Mouse (Mus musculus) liver, embryonic 12.5 days (tissue): ENCODE results near the gene Gm20721. TPM values are rescaled to one million over a fixed set of nuclear protein-coding genes. Genes with fewer than 3 reads are reported as not detected.

Experiments used
- ATAC-seq: fragments of 200-750 bp; cut with Nextera tagmentation; 2 replicates; pipeline ENCODE4 v1.8.0; 2017; ENCODE audit warnings: moderate number of reproducible peaks, mild to moderate bottlenecking, moderate library complexity
- H3K27ac ChIP-seq: fragments of 300-500 bp; sonication (generic); 2 replicates; pipeline ENCODE4 v1.5.1; 2016; ENCODE audit warnings: mild to moderate bottlenecking
- H3K27me3 ChIP-seq: fragments of 300-500 bp; sonication (generic); replicated peaks from 2 replicates; pipeline ENCODE4 v1.6.1; 2016; ENCODE audit warnings: mild to moderate bottlenecking, moderate library complexity
- H3K36me3 ChIP-seq: fragments of 300-500 bp; sonication (generic); 2 replicates; pipeline ENCODE4 v1.6.1; 2016; ENCODE audit warnings: mild to moderate bottlenecking, moderate library complexity
- H3K4me1 ChIP-seq: fragments of 300-500 bp; sonication (generic); 2 replicates; pipeline ENCODE4 v1.6.1; 2016
- H3K4me2 ChIP-seq: fragments of 300-500 bp; sonication (generic); 2 replicates; pipeline ENCODE4 v1.6.1; 2016; ENCODE audit warnings: mild to moderate bottlenecking, moderate library complexity
- H3K4me3 ChIP-seq: fragments of 300-500 bp; sonication (generic); 2 replicates; pipeline ENCODE4 v1.5.1; 2016; ENCODE audit warnings: mild to moderate bottlenecking, moderate library complexity
- H3K9ac ChIP-seq: fragments of 300-500 bp; sonication (generic); 2 replicates; pipeline ENCODE4 v1.6.1; 2016; ENCODE audit warnings: mild to moderate bottlenecking, moderate library complexity
- H3K9me3 ChIP-seq: fragments of 300-500 bp; sonication (generic); replicated peaks from 2 replicates; pipeline ENCODE4 v1.6.1; 2016; ENCODE audit warnings: mild to moderate bottlenecking, moderate library complexity
- WGBS: fragments of 180-500 bp; shearing (Covaris S2); methylation state at CpG from one replicate; pipeline ENCODE4 v1.1.7; 2016; ENCODE audit not compliant: insufficient replicate concordance; 5-methylcytosine and 5-hydroxymethylcytosine counted together
- polyA plus RNA-seq: library from polyadenylated mRNA; unstranded; fragments of >200 nt; fragmentation: Nextera tagmentation; extraction: Ambion mirVana; gene quantifications from 2 replicates; pipeline ENCODE4 v1.2.1, GENCODE M21; 2016

Gm20721 gene
- polyA plus RNA-seq, 1 experiment from 2014 or later = 33.5 TPM

DNA sequence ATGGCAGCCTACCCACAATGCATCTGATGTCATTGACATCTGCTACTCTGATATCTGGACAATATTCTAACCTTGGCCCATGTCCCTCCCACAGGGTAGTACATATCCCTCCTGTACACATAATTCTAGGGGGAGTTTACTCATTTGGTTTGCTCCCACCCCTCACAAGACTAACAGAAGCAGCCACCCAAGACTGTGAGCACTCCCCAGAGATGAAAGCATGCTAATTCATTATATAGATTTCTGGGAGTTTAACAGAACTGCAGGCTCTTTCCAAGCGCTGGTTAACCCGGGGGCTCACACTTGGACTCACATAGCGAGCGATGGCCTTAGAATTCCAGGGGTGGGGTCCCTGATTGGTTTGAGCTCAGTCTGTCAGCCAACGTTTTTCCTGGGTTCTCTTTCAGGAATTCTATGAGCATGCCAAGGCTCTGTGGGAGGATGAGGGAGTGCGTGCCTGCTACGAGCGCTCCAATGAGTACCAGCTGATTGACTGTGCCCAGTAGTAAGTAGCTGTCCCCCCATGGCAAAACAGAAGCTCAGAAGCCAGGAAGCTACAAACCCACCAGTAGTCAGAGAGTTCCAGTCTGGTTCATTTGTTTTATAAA is 3.6 kb downstream of the Gm20721 start:
- no peaks in the 10 kb centered on the region for H3K9me3 ChIP-seq
- H3K4me3 ChIP-seq = no peak overlapping the region
- WGBS = 75% methylated on average over 8 of the region's 8 CpGs
- no peak for ATAC-seq
- no peaks in the 10 kb centered on the region for H3K27me3 ChIP-seq
- H3K27ac ChIP-seq = peak overlapping the region; percentile 20; the same call in 1 of the 2 replicates
- no peak overlapping the region for H3K4me2 ChIP-seq
- peaks cover 89% of the 10 kb centered on the region for H3K36me3 ChIP-seq
- H3K9ac ChIP-seq = no peak overlapping the region
- peaks cover 64% of the 10 kb centered on the region for H3K4me1 ChIP-seq

DNA sequence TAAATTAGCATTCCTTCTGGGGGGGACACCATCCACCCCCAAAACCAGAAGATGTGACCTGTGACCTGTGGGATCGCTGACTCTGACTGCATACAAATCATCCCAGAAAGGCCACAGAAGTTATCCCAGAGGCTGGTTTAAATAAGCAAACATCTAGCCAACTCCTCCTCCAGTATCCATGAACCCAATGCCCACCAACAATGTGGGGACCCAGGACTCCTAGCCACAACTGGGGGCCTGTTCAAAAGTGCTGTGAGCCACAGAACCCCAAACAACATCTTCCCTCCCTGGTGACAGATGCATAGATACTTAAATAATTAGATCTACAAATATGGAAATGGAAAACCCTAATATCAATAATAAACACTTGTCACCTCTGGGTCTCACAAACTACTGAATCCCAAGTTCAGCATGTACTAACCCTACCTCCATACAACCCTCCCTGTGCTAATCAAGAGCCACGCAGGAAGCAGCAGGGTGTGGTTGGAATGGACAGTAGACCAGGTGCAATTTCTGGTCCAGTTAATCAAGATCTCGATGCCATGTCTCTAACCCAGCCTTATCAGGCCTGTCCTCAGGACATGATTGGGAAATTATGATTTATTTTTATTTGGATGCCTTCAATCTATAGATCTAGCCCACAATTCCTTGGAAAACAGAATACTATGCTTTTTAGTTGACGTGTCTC is 5.5 kb downstream of the Gm20721 start:
- WGBS = 60% methylated on average over 4 of the region's 4 CpGs
- Histone ChIP-seq H3K4me3 (no peak overlapping the region), H3K36me3 (peaks cover 93% of the 10 kb centered on the region), H3K27me3 (no peaks in the 10 kb centered on the region), H3K4me1 (peaks cover 80% of the 10 kb centered on the region), H3K4me2 (no peak overlapping the region), H3K27ac (no peak overlapping the region), H3K9ac (no peak overlapping the region), H3K9me3 (no peaks in the 10 kb centered on the region)
- no peak for ATAC-seq

DNA sequence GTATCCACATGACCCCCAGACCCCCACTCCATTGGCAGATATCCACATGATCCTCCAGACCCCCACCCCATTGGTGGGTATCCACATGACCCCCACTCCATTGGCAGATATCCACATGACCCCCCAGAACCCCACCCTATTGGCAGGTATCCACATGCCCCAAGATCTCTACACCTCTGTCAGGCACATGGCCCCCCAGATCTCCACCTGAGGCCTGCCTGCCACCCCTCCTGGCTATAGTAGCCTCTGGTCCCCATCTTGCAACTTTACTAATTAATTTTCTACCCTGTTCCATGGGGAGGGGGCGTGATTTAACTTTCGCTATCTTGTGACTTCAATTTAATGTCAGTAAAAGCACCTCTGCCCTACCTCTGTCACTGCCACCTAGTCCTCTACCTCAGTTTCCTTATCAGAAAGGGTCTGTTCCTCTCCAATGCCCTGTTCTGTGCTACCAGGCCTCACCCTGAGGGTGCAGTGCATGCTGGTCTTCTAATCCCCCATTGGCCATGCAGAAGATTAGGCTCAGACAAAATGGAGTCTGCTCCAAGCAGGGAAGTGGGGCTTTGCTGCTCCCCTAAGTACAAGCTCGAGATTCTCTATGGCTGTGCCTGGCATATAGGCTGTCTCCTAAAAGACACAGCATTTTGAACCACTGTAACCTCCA is 6.2 kb downstream of the Gm20721 start:
- Histone ChIP-seq H3K4me2 (no peak overlapping the region), H3K9ac (no peak overlapping the region), H3K36me3 (peaks cover 92% of the 10 kb centered on the region), H3K27me3 (no peaks in the 10 kb centered on the region), H3K4me3 (no peak overlapping the region), H3K27ac (no peak overlapping the region; the same call in 1 of the 2 replicates), H3K4me1 (peaks cover 87% of the 10 kb centered on the region), H3K9me3 (no peaks in the 10 kb centered on the region)
- no peak for ATAC-seq
- WGBS = 82% methylated on average over 3 of the region's 3 CpGs

DNA sequence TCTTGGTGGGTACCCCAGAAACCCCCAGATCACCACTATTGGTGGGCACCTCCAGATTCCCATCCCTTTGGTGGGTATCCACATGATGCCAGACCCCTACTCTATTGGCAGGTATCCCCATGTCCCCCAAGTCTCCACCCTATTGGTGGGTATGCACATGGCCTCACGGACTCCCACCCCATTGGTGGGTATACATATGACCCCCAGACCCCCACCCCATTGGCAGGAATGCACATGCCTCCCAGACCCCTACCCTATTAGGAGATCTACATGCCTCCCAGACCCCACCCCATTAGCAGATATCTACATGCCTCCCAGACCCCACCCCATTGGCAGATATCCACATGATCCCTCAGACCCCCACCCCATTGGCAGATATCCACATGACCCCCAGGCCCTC is 6.8 kb downstream of the Gm20721 start:
- H3K36me3 ChIP-seq = peaks cover 91% of the 10 kb centered on the region
- 69% methylated on average over 1 of the region's 1 CpGs for WGBS
- no peaks in the 10 kb centered on the region for H3K27me3 ChIP-seq
- ATAC-seq = peak; percentile 20; the same call in 1 of the 2 replicates
- H3K4me2 ChIP-seq = no peak overlapping the region
- no peak overlapping the region for H3K27ac ChIP-seq
- H3K4me3 ChIP-seq = no peak overlapping the region
- no peak overlapping the region for H3K9ac ChIP-seq
- no peaks in the 10 kb centered on the region for H3K9me3 ChIP-seq
- peaks cover 93% of the 10 kb centered on the region for H3K4me1 ChIP-seq

DNA sequence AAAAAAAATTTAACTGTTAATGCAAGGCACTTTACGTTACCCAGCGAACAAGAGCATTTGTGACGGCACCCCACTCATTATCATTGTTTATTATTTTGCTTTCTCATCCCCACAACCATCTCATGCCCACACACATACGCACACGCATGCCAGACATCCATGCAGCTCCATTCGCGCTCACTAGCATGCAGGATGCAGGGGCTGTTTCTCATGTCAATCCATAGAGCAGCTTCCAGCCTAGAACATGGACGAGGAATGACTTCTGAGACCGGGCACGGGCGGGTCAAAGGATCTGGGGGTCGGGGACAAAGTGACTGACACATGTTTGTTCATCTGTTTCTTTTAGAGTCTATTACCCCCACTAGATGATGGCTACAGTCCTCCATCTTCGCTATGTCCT is 9.2 kb downstream of the Gm20721 start:
- Histone ChIP-seq H3K9ac (no peak overlapping the region), H3K27me3 (no peaks in the 10 kb centered on the region), H3K4me1 (peaks cover 96% of the 10 kb centered on the region), H3K4me2 (no peak overlapping the region), H3K36me3 (peaks cover 80% of the 10 kb centered on the region), H3K4me3 (no peak overlapping the region), H3K9me3 (no peaks in the 10 kb centered on the region), H3K27ac (no peak overlapping the region)
- no peak for ATAC-seq
- 81% methylated on average over 13 of the region's 13 CpGs for WGBS

DNA sequence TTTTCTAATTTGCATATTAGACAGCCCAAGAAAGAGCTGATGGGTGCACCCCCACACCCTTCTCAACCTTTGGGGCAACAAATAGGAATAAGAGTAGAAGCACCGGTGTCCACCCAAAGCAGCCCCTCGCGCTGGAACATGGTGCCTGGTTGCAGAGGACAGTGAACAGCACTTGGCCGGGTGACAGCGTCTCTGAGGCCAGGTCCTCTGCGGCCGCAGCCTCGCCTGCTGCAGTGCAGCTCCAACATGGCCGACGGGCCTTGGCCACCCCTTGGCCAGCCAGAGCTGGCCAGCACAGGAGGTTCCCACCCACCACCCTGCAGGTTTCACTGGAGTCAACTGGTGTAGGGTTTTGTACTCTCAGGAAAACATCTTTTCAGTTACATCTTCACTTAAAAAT is 12.1 kb downstream of the Gm20721 start:
- Histone ChIP-seq H3K27me3 (no peaks in the 10 kb centered on the region), H3K9ac (no peak overlapping the region), H3K4me3 (no peak overlapping the region), H3K4me2 (peak overlapping the region; percentile 25; the same call in 1 of the 2 replicates), H3K36me3 (peaks cover 57% of the 10 kb centered on the region), H3K9me3 (no peaks in the 10 kb centered on the region), H3K27ac (no peak overlapping the region), H3K4me1 (peaks cover 85% of the 10 kb centered on the region)
- 75% methylated on average over 10 of the region's 10 CpGs for WGBS
- ATAC-seq = no peak

DNA sequence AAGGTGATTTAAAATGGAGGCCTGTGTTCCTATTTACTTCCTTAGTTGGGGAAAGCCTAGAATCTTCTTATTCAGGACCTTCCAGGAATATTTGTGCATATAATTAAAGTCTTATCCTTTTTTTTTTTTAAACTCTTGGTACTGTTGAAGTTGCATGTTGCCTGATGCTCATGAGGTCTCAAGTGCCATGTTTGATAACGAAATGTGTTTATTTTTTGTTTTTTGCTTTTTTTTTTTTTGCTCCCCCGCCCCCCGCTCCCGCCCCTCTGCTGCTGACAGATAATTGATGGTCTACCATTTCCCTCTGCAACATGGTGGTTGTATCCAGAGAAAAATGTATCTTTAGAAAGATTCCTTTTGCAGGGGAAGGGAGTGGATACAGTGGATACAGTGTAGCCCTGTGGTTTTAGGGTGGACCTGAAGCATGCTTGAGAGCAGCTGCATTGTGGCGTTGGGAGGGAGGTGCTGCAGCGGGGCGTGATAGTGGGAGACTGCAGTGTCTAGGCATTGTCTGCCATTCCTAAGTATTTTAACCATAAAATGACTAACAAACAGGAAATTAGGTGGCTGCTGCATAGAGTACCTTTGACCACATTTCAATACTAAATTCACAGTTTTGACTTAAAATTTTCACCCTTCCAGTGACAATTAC is 13.1 kb downstream of the Gm20721 start:
- Histone ChIP-seq H3K4me2 (peak overlapping the region; percentile 100), H3K4me1 (peaks cover 84% of the 10 kb centered on the region), H3K36me3 (peaks cover 47% of the 10 kb centered on the region), H3K27me3 (0 out of 2 replicates have a peak, but pooled peaks cover 6% of the 10 kb centered on the region), H3K4me3 (peak overlapping the region; percentile 11; the same call in 1 of the 2 replicates), H3K9me3 (0 out of 2 replicates have a peak, but pooled peaks cover 5% of the 10 kb centered on the region), H3K27ac (0 out of 2 replicates have a peak overlapping the region, but pooled peaks have one; percentile 22), H3K9ac (no peak overlapping the region)
- no peak for ATAC-seq
- WGBS = 19% methylated on average over 7 of the region's 7 CpGs

DNA sequence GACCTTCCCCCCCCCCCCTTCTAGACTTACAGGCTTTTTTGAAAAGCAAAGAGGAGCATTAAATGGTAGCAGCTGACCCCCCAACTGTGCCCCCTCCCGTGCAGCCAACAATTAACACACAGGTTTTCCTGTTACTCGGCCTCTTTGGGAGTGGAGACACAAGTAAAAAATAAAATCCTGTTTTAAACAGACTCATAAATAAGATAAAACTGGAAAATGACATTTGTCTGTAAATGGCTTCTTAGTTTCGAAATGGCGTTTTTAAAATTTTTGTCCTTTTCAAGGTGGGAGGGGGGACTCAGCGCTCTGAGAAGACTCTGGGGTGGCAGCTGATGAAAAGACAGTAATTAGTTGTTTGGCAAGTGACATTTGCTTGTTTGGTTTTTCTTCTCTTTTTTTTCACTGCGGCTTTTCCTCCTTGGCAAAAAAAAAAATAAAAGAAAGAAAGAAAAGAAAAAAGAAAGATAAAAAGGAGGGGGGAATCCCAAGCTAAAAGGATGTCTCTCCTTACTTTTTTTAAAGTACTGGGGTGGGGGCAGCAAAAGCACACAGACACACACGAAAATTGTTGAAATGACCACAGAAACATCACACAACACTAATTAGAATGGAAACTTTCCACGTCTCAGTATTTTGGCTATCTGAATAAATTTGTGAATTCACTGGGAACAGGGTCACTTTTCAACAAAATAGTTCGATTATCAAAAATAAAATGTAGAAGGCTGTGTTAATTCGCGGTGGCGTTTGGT is 15.1 kb downstream of the Gm20721 start:
- Histone ChIP-seq H3K4me1 (peaks cover 71% of the 10 kb centered on the region), H3K4me2 (peak overlapping the region; percentile 100), H3K36me3 (peaks cover 30% of the 10 kb centered on the region), H3K9me3 (0 out of 2 replicates have a peak, but pooled peaks cover 12% of the 10 kb centered on the region), H3K9ac (peak overlapping the region; percentile 98), H3K27ac (peak overlapping the region; percentile 92), H3K27me3 (0 out of 2 replicates have a peak, but pooled peaks cover 7% of the 10 kb centered on the region), H3K4me3 (peak overlapping the region; percentile 97)
- no peak for ATAC-seq
- 32% methylated on average over 12 of the region's 12 CpGs for WGBS

DNA sequence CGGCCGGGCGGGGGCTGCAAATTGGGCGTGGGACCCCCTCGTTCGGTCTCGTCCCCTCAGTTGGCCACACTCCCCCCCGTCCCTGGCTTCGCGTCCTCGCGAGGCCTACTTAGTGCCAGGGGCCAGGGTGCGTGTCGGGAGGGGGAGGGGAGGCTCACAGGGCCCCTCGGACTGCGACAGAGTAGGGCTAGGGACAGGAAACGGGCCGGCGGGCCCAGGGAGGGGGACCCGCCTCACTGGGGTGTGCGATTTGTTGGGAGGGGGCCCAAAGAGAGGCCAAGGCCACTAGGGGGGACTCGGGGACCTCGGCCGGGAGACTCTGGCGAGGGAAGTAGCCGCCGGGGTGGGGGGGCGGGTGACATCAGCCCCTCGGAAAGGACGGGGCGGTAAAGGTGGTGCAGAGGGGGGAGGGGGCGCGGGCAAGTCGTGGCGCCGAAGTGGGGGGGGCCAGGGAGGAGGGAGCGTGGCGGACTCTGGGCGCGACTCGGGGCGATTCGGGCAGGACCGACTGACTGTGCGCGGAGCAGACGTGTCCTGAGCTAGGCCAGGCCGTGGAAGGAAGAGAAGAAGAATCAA is 15.8 kb downstream of the Gm20721 start:
- peaks cover 65% of the 10 kb centered on the region for H3K4me1 ChIP-seq
- H3K36me3 ChIP-seq = peaks cover 23% of the 10 kb centered on the region
- peak; percentile 59 for ATAC-seq
- H3K9ac ChIP-seq = peak overlapping the region; percentile 98
- H3K4me2 ChIP-seq = peak overlapping the region; percentile 100
- WGBS = 1% methylated on average over 47 of the region's 48 CpGs
- 0 out of 2 replicates have a peak, but pooled peaks cover 7% of the 10 kb centered on the region for H3K27me3 ChIP-seq
- peak overlapping the region; percentile 97 for H3K4me3 ChIP-seq
- peak overlapping the region; percentile 92 for H3K27ac ChIP-seq
- 0 out of 2 replicates have a peak, but pooled peaks cover 12% of the 10 kb centered on the region for H3K9me3 ChIP-seq

DNA sequence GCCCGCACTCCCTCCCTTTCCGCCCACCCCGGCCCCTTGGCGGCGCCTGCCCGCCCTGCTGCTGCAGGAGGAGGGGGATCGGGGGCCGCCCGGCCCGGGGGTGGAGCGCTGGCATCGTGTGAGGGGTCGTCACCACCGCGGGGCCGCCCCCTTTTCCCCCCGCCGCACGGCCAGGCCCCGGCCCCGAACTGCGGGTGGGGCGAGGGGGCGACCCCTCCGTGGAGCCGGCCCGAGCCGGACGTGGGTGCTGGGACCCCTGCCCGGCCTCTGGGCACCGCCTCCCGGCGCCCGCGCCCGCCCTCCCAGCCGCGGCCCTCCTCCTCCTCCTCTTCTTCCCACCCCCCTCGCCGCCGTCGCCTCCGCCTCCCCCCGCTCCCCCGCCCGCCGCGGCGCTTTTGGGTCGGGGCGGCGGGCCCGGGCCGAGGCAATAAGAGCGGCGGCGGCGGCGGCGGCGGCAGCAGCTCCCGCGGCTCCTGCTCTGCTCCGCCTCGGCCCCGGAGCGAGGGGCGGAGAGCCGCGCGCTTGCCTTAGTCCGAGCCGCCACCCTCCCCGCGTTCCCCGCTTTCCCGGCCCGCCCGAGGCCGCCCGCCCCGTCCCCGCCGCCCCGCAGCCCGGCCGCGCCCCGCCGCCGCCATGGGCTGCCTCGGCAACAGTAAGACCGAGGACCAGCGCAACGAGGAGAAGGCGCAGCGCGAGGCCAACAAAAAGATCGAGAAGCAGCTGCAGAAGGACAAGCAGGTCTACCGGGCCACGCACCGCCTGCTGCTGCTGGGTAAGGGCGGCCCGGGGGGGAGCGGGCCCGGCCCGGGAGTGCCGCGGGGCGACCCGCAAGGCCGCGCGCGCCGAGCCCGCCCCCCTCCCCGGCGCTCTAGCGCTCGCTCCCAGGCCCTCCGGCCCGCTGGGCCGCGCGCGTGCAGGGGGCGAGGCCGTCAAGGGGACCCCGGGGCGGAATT is 16.6 kb downstream of the Gm20721 start:
- ATAC-seq = peak; percentile 62
- Histone ChIP-seq H3K4me2 (peak overlapping the region; percentile 100), H3K4me1 (peaks cover 57% of the 10 kb centered on the region), H3K9me3 (0 out of 2 replicates have a peak, but pooled peaks cover 12% of the 10 kb centered on the region), H3K9ac (peak overlapping the region; percentile 98), H3K36me3 (peaks cover 16% of the 10 kb centered on the region), H3K4me3 (peak overlapping the region; percentile 97), H3K27ac (peak overlapping the region; percentile 92), H3K27me3 (0 out of 2 replicates have a peak, but pooled peaks cover 7% of the 10 kb centered on the region)
- 2% methylated on average over 82 of the region's 131 CpGs for WGBS
